Mouse (Mus musculus) liver, embryonic 12.5 days (tissue): ENCODE measurements around the gene Slfnl1. TPM values are rescaled to one million over a fixed set of nuclear protein-coding genes. Genes with fewer than 3 reads are reported as not detected.

ENCODE experiments used
- ATAC-seq: fragments of 200-750 bp; cut with Nextera tagmentation; 2 replicates; pipeline ENCODE4 v1.8.0; 2017; ENCODE audit warnings: moderate number of reproducible peaks, mild to moderate bottlenecking, moderate library complexity
- H3K27ac ChIP-seq: fragments of 300-500 bp; sonication (generic); 2 replicates; pipeline ENCODE4 v1.5.1; 2016; ENCODE audit warnings: mild to moderate bottlenecking
- H3K27me3 ChIP-seq: fragments of 300-500 bp; sonication (generic); replicated peaks from 2 replicates; pipeline ENCODE4 v1.6.1; 2016; ENCODE audit warnings: mild to moderate bottlenecking, moderate library complexity
- H3K36me3 ChIP-seq: fragments of 300-500 bp; sonication (generic); 2 replicates; pipeline ENCODE4 v1.6.1; 2016; ENCODE audit warnings: mild to moderate bottlenecking, moderate library complexity
- H3K4me1 ChIP-seq: fragments of 300-500 bp; sonication (generic); 2 replicates; pipeline ENCODE4 v1.6.1; 2016
- H3K4me2 ChIP-seq: fragments of 300-500 bp; sonication (generic); 2 replicates; pipeline ENCODE4 v1.6.1; 2016; ENCODE audit warnings: mild to moderate bottlenecking, moderate library complexity
- H3K4me3 ChIP-seq: fragments of 300-500 bp; sonication (generic); 2 replicates; pipeline ENCODE4 v1.5.1; 2016; ENCODE audit warnings: mild to moderate bottlenecking, moderate library complexity
- H3K9ac ChIP-seq: fragments of 300-500 bp; sonication (generic); 2 replicates; pipeline ENCODE4 v1.6.1; 2016; ENCODE audit warnings: mild to moderate bottlenecking, moderate library complexity
- H3K9me3 ChIP-seq: fragments of 300-500 bp; sonication (generic); replicated peaks from 2 replicates; pipeline ENCODE4 v1.6.1; 2016; ENCODE audit warnings: mild to moderate bottlenecking, moderate library complexity
- WGBS: fragments of 180-500 bp; shearing (Covaris S2); methylation state at CpG from one replicate; pipeline ENCODE4 v1.1.7; 2016; ENCODE audit not compliant: insufficient replicate concordance; 5-methylcytosine and 5-hydroxymethylcytosine counted together
- polyA plus RNA-seq: library from polyadenylated mRNA; unstranded; fragments of >200 nt; fragmentation: Nextera tagmentation; extraction: Ambion mirVana; gene quantifications from 2 replicates; pipeline ENCODE4 v1.2.1, GENCODE M21; 2016

Gene Slfnl1
- polyA plus RNA-seq = not detected in 2 replicates

GRCm38 (mm10) chr4:120531986-120532385 lies at the start of gene Slfnl1:
Gene Slfnl1, plus strand, starts transcription at chr4:120532231.
- Histone ChIP-seq H3K4me2 (no peak within 1 kb of the TSS), H3K27ac (no peak within 1 kb of the TSS), H3K27me3 (no peaks in the 10 kb centered on the region), H3K9ac (no peak within 1 kb of the TSS), H3K4me3 (no peak within 1 kb of the TSS), H3K9me3 (no peaks in the 10 kb centered on the region), H3K4me1 (no peaks in the 10 kb centered on the region), H3K36me3 (peaks cover 33% of the 10 kb centered on the region)
- WGBS = 75% methylated on average over 6 of the region's 6 CpGs
- ATAC-seq = no peak

- no peak overlapping the region for H3K4me3 ChIP-seq
- no peaks in the 10 kb centered on the region for H3K4me1 ChIP-seq
- 55% methylated on average over 1 of the region's 1 CpGs for WGBS
- no peaks in the 10 kb centered on the region for H3K27me3 ChIP-seq
- no peaks in the 10 kb centered on the region for H3K9me3 ChIP-seq
- H3K36me3 ChIP-seq = peaks cover 20% of the 10 kb centered on the region
- H3K4me2 ChIP-seq = no peak overlapping the region
- no peak overlapping the region for H3K27ac ChIP-seq
- no peak for ATAC-seq
- H3K9ac ChIP-seq = no peak overlapping the region
These were observed 44.3 kb upstream of the Slfnl1 start for GRCm38 (mm10) chr4:120487707-120488106.

GRCm38 (mm10) chr4:120506955-120507354 lies 25.1 kb upstream of the Slfnl1 start:
- WGBS = 67% methylated on average over 1 of the region's 1 CpGs
- Histone ChIP-seq H3K36me3 (peaks cover 49% of the 10 kb centered on the region), H3K27ac (no peak overlapping the region), H3K9me3 (no peaks in the 10 kb centered on the region), H3K27me3 (no peaks in the 10 kb centered on the region), H3K4me1 (no peaks in the 10 kb centered on the region), H3K4me3 (no peak overlapping the region), H3K9ac (no peak overlapping the region), H3K4me2 (no peak overlapping the region)
- no peak for ATAC-seq

GRCm38 (mm10) chr4:120511203-120511602 lies 20.8 kb upstream of the Slfnl1 start:
- Histone ChIP-seq H3K9me3 (no peaks in the 10 kb centered on the region), H3K9ac (no peak overlapping the region), H3K4me3 (no peak overlapping the region), H3K4me2 (no peak overlapping the region), H3K4me1 (no peaks in the 10 kb centered on the region), H3K27me3 (no peaks in the 10 kb centered on the region), H3K36me3 (peaks cover 56% of the 10 kb centered on the region), H3K27ac (no peak overlapping the region)
- ATAC-seq = no peak
- 82% methylated on average over 4 of the region's 4 CpGs for WGBS

GRCm38 (mm10) chr4:120514366-120514765 lies 17.7 kb upstream of the Slfnl1 start:
- no peak overlapping the region for H3K9ac ChIP-seq
- no peak overlapping the region for H3K4me2 ChIP-seq
- H3K27me3 ChIP-seq = no peaks in the 10 kb centered on the region
- H3K27ac ChIP-seq = no peak overlapping the region
- H3K4me1 ChIP-seq = no peaks in the 10 kb centered on the region
- no peak overlapping the region for H3K4me3 ChIP-seq
- H3K9me3 ChIP-seq = no peaks in the 10 kb centered on the region
- peaks cover 57% of the 10 kb centered on the region for H3K36me3 ChIP-seq
- WGBS = 78% methylated on average over 2 of the region's 2 CpGs
- ATAC-seq = no peak

- WGBS = 89% methylated on average over 7 of the region's 7 CpGs
These were observed 15.5 kb upstream of the Slfnl1 start for GRCm38 (mm10) chr4:120516491-120516890.

GRCm38 (mm10) chr4:120516907-120517306 lies 15.1 kb upstream of the Slfnl1 start:
- no peaks in the 10 kb centered on the region for H3K9me3 ChIP-seq
- ATAC-seq = no peak
- peaks cover 60% of the 10 kb centered on the region for H3K36me3 ChIP-seq
- no peak overlapping the region for H3K4me3 ChIP-seq
- H3K4me1 ChIP-seq = no peaks in the 10 kb centered on the region
- H3K4me2 ChIP-seq = no peak overlapping the region
- 73% methylated on average over 7 of the region's 7 CpGs for WGBS
- H3K27ac ChIP-seq = no peak overlapping the region
- H3K27me3 ChIP-seq = no peaks in the 10 kb centered on the region
- H3K9ac ChIP-seq = no peak overlapping the region

More at GRCm38 (mm10) chr4:120516491-120516890, 15.5 kb upstream of the Slfnl1 start:
- Histone ChIP-seq H3K4me3 (no peak overlapping the region), H3K4me2 (no peak overlapping the region), H3K9me3 (no peaks in the 10 kb centered on the region), H3K36me3 (peaks cover 60% of the 10 kb centered on the region), H3K4me1 (no peaks in the 10 kb centered on the region), H3K9ac (no peak overlapping the region), H3K27me3 (no peaks in the 10 kb centered on the region), H3K27ac (no peak overlapping the region)
- no peak for ATAC-seq

- H3K9me3 ChIP-seq = no peaks in the 10 kb centered on the region
- no peak overlapping the region for H3K27ac ChIP-seq
- ATAC-seq = no peak
- H3K9ac ChIP-seq = no peak overlapping the region
- WGBS = 66% methylated on average over 4 of the region's 4 CpGs
- H3K4me1 ChIP-seq = no peaks in the 10 kb centered on the region
- no peaks in the 10 kb centered on the region for H3K27me3 ChIP-seq
- H3K36me3 ChIP-seq = peaks cover 64% of the 10 kb centered on the region
- no peak overlapping the region for H3K4me3 ChIP-seq
- H3K4me2 ChIP-seq = no peak overlapping the region
These were observed 14.7 kb upstream of the Slfnl1 start for GRCm38 (mm10) chr4:120517335-120517734.

GRCm38 (mm10) chr4:120521761-120522160 lies 10.3 kb upstream of the Slfnl1 start:
- no peaks in the 10 kb centered on the region for H3K4me1 ChIP-seq
- H3K27ac ChIP-seq = no peak overlapping the region
- ATAC-seq = no peak
- 81% methylated on average over 5 of the region's 5 CpGs for WGBS
- no peak overlapping the region for H3K4me3 ChIP-seq
- peaks cover 87% of the 10 kb centered on the region for H3K36me3 ChIP-seq
- no peak overlapping the region for H3K4me2 ChIP-seq
- no peak overlapping the region for H3K9ac ChIP-seq
- H3K9me3 ChIP-seq = no peaks in the 10 kb centered on the region
- no peaks in the 10 kb centered on the region for H3K27me3 ChIP-seq

- no peak overlapping the region for H3K27ac ChIP-seq
- no peaks in the 10 kb centered on the region for H3K9me3 ChIP-seq
- no peak overlapping the region for H3K4me3 ChIP-seq
- no peak overlapping the region for H3K4me2 ChIP-seq
- peaks cover 83% of the 10 kb centered on the region for H3K36me3 ChIP-seq
- no peak for ATAC-seq
- H3K9ac ChIP-seq = no peak overlapping the region
- no peaks in the 10 kb centered on the region for H3K4me1 ChIP-seq
- WGBS = 74% methylated on average over 4 of the region's 4 CpGs
- no peaks in the 10 kb centered on the region for H3K27me3 ChIP-seq
These were observed 9.7 kb upstream of the Slfnl1 start for GRCm38 (mm10) chr4:120522351-120522750.

- H3K9me3 ChIP-seq = no peaks in the 10 kb centered on the region
- no peak overlapping the region for H3K4me3 ChIP-seq
- no peak for ATAC-seq
- peaks cover 80% of the 10 kb centered on the region for H3K36me3 ChIP-seq
- no peak overlapping the region for H3K27ac ChIP-seq
- 59% methylated on average over 3 of the region's 3 CpGs for WGBS
- H3K4me1 ChIP-seq = no peaks in the 10 kb centered on the region
- H3K4me2 ChIP-seq = no peak overlapping the region
- no peaks in the 10 kb centered on the region for H3K27me3 ChIP-seq
- H3K9ac ChIP-seq = no peak overlapping the region
These were observed 8.9 kb upstream of the Slfnl1 start for GRCm38 (mm10) chr4:120523092-120523491.

GRCm38 (mm10) chr4:120528171-120528570 lies 3.9 kb upstream of the Slfnl1 start:
- Histone ChIP-seq H3K4me3 (no peak overlapping the region), H3K27me3 (no peaks in the 10 kb centered on the region), H3K27ac (no peak overlapping the region), H3K36me3 (peaks cover 70% of the 10 kb centered on the region), H3K9me3 (no peaks in the 10 kb centered on the region), H3K4me1 (no peaks in the 10 kb centered on the region), H3K9ac (no peak overlapping the region), H3K4me2 (no peak overlapping the region)
- 86% methylated on average over 9 of the region's 9 CpGs for WGBS
- ATAC-seq = no peak

- 89% methylated on average over 10 of the region's 10 CpGs for WGBS
- Histone ChIP-seq H3K27ac (no peak overlapping the region), H3K27me3 (no peaks in the 10 kb centered on the region), H3K36me3 (peaks cover 54% of the 10 kb centered on the region), H3K4me1 (no peaks in the 10 kb centered on the region), H3K4me2 (no peak overlapping the region), H3K4me3 (no peak overlapping the region), H3K9me3 (no peaks in the 10 kb centered on the region), H3K9ac (no peak overlapping the region)
- ATAC-seq = no peak
These were observed 6.6 kb downstream of the Slfnl1 start for GRCm38 (mm10) chr4:120538664-120539063.
